Mouse (Mus musculus): Measurements from ENCODE around the gene Myrf.

Myrf gene

GRCm38 (mm10) chr19:10240654-10241305, at the start of gene Myrf:
TSS of gene Myrf (minus strand) at chr19:10240748.
- DNase-seq: peak; percentile 85

- no peak for DNase-seq
Observed at GRCm38 (mm10) chr19:10289609-10290150, 49.1 kb upstream of the Myrf start.

- no peak for DNase-seq
Observed at GRCm38 (mm10) chr19:10288125-10289040, 47.8 kb upstream of the Myrf start.

- no peak for DNase-seq
Observed at GRCm38 (mm10) chr19:10286458-10286872, 45.9 kb upstream of the Myrf start.

- DNase-seq: no peak
Observed at GRCm38 (mm10) chr19:10280771-10281540, 40.4 kb upstream of the Myrf start.

- no peak for DNase-seq
Observed at GRCm38 (mm10) chr19:10279668-10280067, 39.1 kb upstream of the Myrf start.

- DNase-seq: no peak
Observed at GRCm38 (mm10) chr19:10278669-10279324, 38.2 kb upstream of the Myrf start.

- peak; percentile 82 for DNase-seq
Observed at GRCm38 (mm10) chr19:10277759-10278158, 37.2 kb upstream of the Myrf start.

- peak; percentile 63 for DNase-seq
Observed at GRCm38 (mm10) chr19:10277331-10277730, 36.8 kb upstream of the Myrf start.

- DNase-seq: no peak
Observed at GRCm38 (mm10) chr19:10276483-10277144, 36.1 kb upstream of the Myrf start.

- no peak for DNase-seq
Observed at GRCm38 (mm10) chr19:10274056-10274455, 33.5 kb upstream of the Myrf start.

GRCm38 (mm10) chr19:10272746-10273145, 32.2 kb upstream of the Myrf start:
- DNase-seq: no peak

GRCm38 (mm10) chr19:10271592-10271991, 31.0 kb upstream of the Myrf start:
- DNase-seq: no peak

- DNase-seq: no peak
Observed at GRCm38 (mm10) chr19:10270356-10270755, 29.8 kb upstream of the Myrf start.

GRCm38 (mm10) chr19:10268851-10269250, 28.3 kb upstream of the Myrf start:
- DNase-seq: no peak

GRCm38 (mm10) chr19:10267953-10268352, 27.4 kb upstream of the Myrf start:
- DNase-seq: peak; percentile 53

GRCm38 (mm10) chr19:10267057-10267456, 26.5 kb upstream of the Myrf start:
- DNase-seq: no peak

GRCm38 (mm10) chr19:10266196-10266850, 25.8 kb upstream of the Myrf start:
- peak; percentile 87 for DNase-seq

GRCm38 (mm10) chr19:10261369-10261768, 20.8 kb upstream of the Myrf start:
- DNase-seq: no peak

- DNase-seq: peak; percentile 81
Observed at GRCm38 (mm10) chr19:10258279-10259011, 17.9 kb upstream of the Myrf start.

- DNase-seq: no peak
Observed at GRCm38 (mm10) chr19:10248128-10248527, 7.6 kb upstream of the Myrf start.
